In the genomic region with DNA sequence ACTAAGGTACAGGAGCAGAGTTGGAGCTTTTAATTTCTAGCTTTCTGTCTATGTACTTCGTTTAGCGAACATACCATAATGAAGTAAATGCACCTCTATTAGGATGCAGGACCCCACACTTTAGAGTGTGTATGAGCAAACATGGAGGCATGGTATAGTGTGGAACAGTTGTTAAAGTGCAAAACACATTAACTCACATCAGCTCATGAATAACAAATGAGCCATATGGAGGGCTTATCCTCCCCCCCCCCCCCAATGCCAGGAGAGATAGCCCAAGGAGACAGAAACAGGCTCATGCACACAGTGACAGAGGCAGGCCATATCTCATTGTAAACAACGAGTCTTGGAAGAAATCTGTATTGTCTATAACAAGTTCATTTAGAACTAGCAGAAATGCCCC, we compare ENCODE assay signal across 26 mouse cellular contexts.
DNase-seq lines count a peak whose midpoint lies in the region; ATAC-seq lines count a peak whose summit lies in the region.
"Had no signal": no experiment of that assay in that cellular context is flagged by ENCODE, and none has a peak within 500 bp of the region (broad histone marks: within the 10 kb centered on the region; RNA-seq: fewer than 3 reads in every experiment).

No protein-coding gene starts in this region.

- no peaks in the 10 kb centered on the region for H3K27me3 ChIP-seq in forebrain, embryonic 12.5 days
- H3K27me3 ChIP-seq in forebrain, embryonic 10.5 days (ENCODE audit: poor library complexity, severe bottlenecking) = no peaks in the 10 kb centered on the region
- H3K27me3 ChIP-seq in neural tube, embryonic 12.5 days (replicated peaks) = no peaks in the 10 kb centered on the region
- H3K27me3 ChIP-seq: CH12.LX; embryonic facial prominence, embryonic 13.5 days; embryonic facial prominence, embryonic 15.5 days; forebrain, embryonic 15.5 days; Patski had no signal

- WGBS in forebrain, embryonic 12.5 days = 75% methylated on average over 3 of the region's 3 CpGs
- 90% methylated on average over 3 of the region's 3 CpGs for WGBS in forebrain, embryonic 10.5 days
- WGBS in neural tube, embryonic 12.5 days = 75% methylated on average over 3 of the region's 3 CpGs

- peaks cover 42% of the 10 kb centered on the region for H3K4me1 ChIP-seq in forebrain, embryonic 12.5 days
- H3K4me1 ChIP-seq in forebrain, embryonic 10.5 days = peaks cover 50% of the 10 kb centered on the region
- peaks cover 30% of the 10 kb centered on the region for H3K4me1 ChIP-seq in neural tube, embryonic 12.5 days

- no peak overlapping the region for H3K9ac ChIP-seq in forebrain, embryonic 12.5 days
- no peak overlapping the region for H3K9ac ChIP-seq in neural tube, embryonic 12.5 days
- H3K9ac ChIP-seq: embryonic facial prominence, embryonic 13.5 days; embryonic facial prominence, embryonic 15.5 days; forebrain, embryonic 15.5 days had no signal

- H3K9me3 ChIP-seq in forebrain, embryonic 12.5 days = no peaks in the 10 kb centered on the region; the same call in 1 of the 2 replicates
- no peaks in the 10 kb centered on the region for H3K9me3 ChIP-seq in forebrain, embryonic 10.5 days
- H3K9me3 ChIP-seq in neural tube, embryonic 12.5 days = no peaks in the 10 kb centered on the region
- H3K9me3 ChIP-seq: embryonic facial prominence, embryonic 13.5 days; embryonic facial prominence, embryonic 15.5 days; forebrain, embryonic 15.5 days had no signal

- no peak overlapping the region for H3K4me3 ChIP-seq in forebrain, embryonic 12.5 days (replicated peaks)
- H3K4me3 ChIP-seq in forebrain, embryonic 10.5 days = no peak overlapping the region
- H3K4me3 ChIP-seq in neural tube, embryonic 12.5 days = no peak overlapping the region
- H3K4me3 ChIP-seq: embryonic facial prominence, embryonic 13.5 days; embryonic facial prominence, embryonic 15.5 days; erythroblast, embryonic 14.5 days; forebrain, embryonic 15.5 days had no signal

- no peaks in the 10 kb centered on the region for H3K36me3 ChIP-seq in forebrain, embryonic 12.5 days (replicated peaks)
- no peaks in the 10 kb centered on the region for H3K36me3 ChIP-seq in forebrain, embryonic 10.5 days (replicated peaks)
- H3K36me3 ChIP-seq in neural tube, embryonic 12.5 days = no peaks in the 10 kb centered on the region
- H3K36me3 ChIP-seq: embryonic facial prominence, embryonic 13.5 days; embryonic facial prominence, embryonic 15.5 days; forebrain, embryonic 15.5 days; G1E had no signal

- DNase-seq in forebrain, embryonic 10.5 days (ENCODE audit: extremely low spot score, low spot score) = no peak
- peak; percentile 12 for DNase-seq in heart, adult 11 months
- no peak for DNase-seq in heart, postnatal 36 days
- DNase-seq in neural tube, embryonic 10.5 days (ENCODE audit: extremely low spot score, low spot score) = no peak
- DNase-seq: adrenal gland, adult 8-10 months; adrenal gland, postnatal 14 days; adrenal gland, postnatal 36 days; B cell, adult 2 months; cerebellum, adult 11 months; cerebellum, adult 18-20 months; cerebellum, adult 8-10 months; cerebellum, adult 9-11 months; cerebellum, postnatal 14 days; cerebellum, postnatal 36 days; embryo, embryonic 11 days had no signal

- H3K4me2 ChIP-seq in forebrain, embryonic 12.5 days = no peak overlapping the region
- H3K4me2 ChIP-seq in neural tube, embryonic 12.5 days (replicated peaks) = no peak overlapping the region
- H3K4me2 ChIP-seq: embryonic facial prominence, embryonic 13.5 days; embryonic facial prominence, embryonic 15.5 days; forebrain, embryonic 15.5 days had no signal

- peak overlapping the region; percentile 50; the same call in 1 of the 2 replicates for H3K27ac ChIP-seq in forebrain, embryonic 12.5 days
- H3K27ac ChIP-seq in forebrain, embryonic 10.5 days = no peak overlapping the region
- H3K27ac ChIP-seq in neural tube, embryonic 12.5 days = no peak overlapping the region
- H3K27ac ChIP-seq: embryonic facial prominence, embryonic 13.5 days; embryonic facial prominence, embryonic 15.5 days; forebrain, embryonic 15.5 days had no signal

- intact Hi-C loops in heart, postnatal 36 days (cut with DNase I) = no loop called here

- 0 out of 2 replicates have a peak, but pooled peaks have one; percentile 23 for ATAC-seq in forebrain, embryonic 12.5 days (ENCODE audit: low FRiP score)
- 0 out of 2 replicates have a peak, but pooled peaks have one; percentile 29 for ATAC-seq in neural tube, embryonic 12.5 days (ENCODE audit: low FRiP score, low read depth)
- ATAC-seq: activated CD4-positive, CD25-positive, alpha-beta regulatory T cell, adult 4 months; CD4-positive, CD25-positive, alpha-beta regulatory T cell, adult 4 months; forebrain, embryonic 15.5 days; Patski had no signal
